Mouse (Mus musculus) ovary, postnatal 14 days (tissue): Measurements from ENCODE around the gene 1700034J05Rik.

Experiments
- DNase-seq: peaks from one replicate; pipeline ENCODE4 v3.0.0; 2022; ENCODE audit warnings: low spot score

The 1700034J05Rik gene

GRCm38 (mm10) chr6:146963396-146964150, 9.4 kb upstream of the 1700034J05Rik start:
- DNase-seq = no peak

- DNase-seq = no peak
These were observed 7.7 kb upstream of the 1700034J05Rik start for GRCm38 (mm10) chr6:146961832-146962481.

GRCm38 (mm10) chr6:146960956-146961355, 6.7 kb upstream of the 1700034J05Rik start:
- DNase-seq = no peak

- no peak for DNase-seq
These were observed 5.9 kb upstream of the 1700034J05Rik start for GRCm38 (mm10) chr6:146959908-146960680.

- no peak for DNase-seq
These were observed 4.5 kb upstream of the 1700034J05Rik start for GRCm38 (mm10) chr6:146958694-146959093.

- no peak for DNase-seq
These were observed 2.7 kb upstream of the 1700034J05Rik start for GRCm38 (mm10) chr6:146956961-146957360.

- DNase-seq = no peak
These were observed 1.7 kb upstream of the 1700034J05Rik start for GRCm38 (mm10) chr6:146955896-146956295.

GRCm38 (mm10) chr6:146955475-146955874, 1.3 kb upstream of the 1700034J05Rik start:
- no peak for DNase-seq

- no peak for DNase-seq
These were observed 3.8 kb downstream of the 1700034J05Rik start for GRCm38 (mm10) chr6:146950454-146950832.

GRCm38 (mm10) chr6:146949682-146950453, 4.4 kb downstream of the 1700034J05Rik start:
- DNase-seq = no peak

GRCm38 (mm10) chr6:146947186-146947585, 7.0 kb downstream of the 1700034J05Rik start:
- DNase-seq = no peak

- no peak for DNase-seq
These were observed 7.7 kb downstream of the 1700034J05Rik start for GRCm38 (mm10) chr6:146946327-146947029.

GRCm38 (mm10) chr6:146944830-146945229, 9.4 kb downstream of the 1700034J05Rik start:
- DNase-seq = no peak

- DNase-seq = no peak
These were observed 10.2 kb downstream of the 1700034J05Rik start for GRCm38 (mm10) chr6:146944009-146944408.

- no peak for DNase-seq
These were observed 12.5 kb downstream of the 1700034J05Rik start for GRCm38 (mm10) chr6:146941505-146942275.

- DNase-seq = no peak
These were observed 15.2 kb downstream of the 1700034J05Rik start for GRCm38 (mm10) chr6:146939026-146939425.

GRCm38 (mm10) chr6:146935957-146936356, 18.3 kb downstream of the 1700034J05Rik start:
- no peak for DNase-seq

- DNase-seq = no peak
These were observed 21.1 kb downstream of the 1700034J05Rik start for GRCm38 (mm10) chr6:146933123-146933522.

GRCm38 (mm10) chr6:146929031-146929430, 25.2 kb downstream of the 1700034J05Rik start:
- no peak for DNase-seq

GRCm38 (mm10) chr6:146928108-146928507, 26.1 kb downstream of the 1700034J05Rik start:
- no peak for DNase-seq
